ENCODE assay signal across 8 mouse cellular contexts in the genomic region with DNA sequence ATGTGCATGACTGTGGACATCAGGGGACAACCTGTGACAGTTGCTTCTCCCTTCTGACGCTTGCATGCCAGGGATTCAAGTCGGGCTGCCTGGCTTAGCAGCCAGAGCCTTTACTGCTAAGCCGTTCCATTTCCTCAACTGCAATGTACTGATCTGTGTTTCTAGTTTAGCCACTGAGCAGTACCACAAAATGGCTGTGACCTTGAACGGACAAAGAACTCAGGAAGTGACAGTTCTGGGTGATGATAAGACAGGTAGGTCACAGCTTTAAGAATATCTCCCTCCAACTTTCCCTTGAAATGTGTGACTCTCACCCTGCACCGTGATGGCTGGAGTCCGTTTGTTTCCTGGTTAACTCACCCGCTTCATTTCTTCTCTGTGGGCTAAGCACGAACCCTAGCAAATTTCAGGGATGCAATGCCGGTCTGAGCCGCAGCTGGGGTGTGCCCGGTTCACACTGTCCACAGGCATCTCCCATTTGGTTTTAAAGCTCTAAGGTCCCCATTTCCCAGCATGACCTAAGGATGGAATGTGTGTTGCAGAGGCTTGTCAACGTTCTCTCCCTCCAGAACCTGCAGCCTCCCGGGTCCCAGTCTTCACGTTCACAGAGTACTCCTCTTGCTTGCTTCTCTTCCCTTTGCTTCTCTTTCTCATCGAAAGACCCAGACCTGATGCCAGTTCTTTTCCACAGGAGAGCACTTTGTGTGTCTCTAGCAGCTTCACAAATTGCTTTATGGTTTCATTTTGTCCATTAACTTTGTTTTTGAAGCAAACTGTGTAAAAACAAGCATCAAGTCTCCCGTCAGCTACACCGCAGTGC. TPM values are rescaled to one million over a fixed set of nuclear protein-coding genes. Genes with fewer than 3 reads are reported as not detected.
DNase-seq lines count a peak whose midpoint lies in the region; ATAC-seq lines count a peak whose summit lies in the region.
"Had no signal": no experiment of that assay in that cellular context is flagged by ENCODE, and none has a peak within 500 bp of the region (broad histone marks: within the 10 kb centered on the region; RNA-seq: fewer than 3 reads in every experiment).

No protein-coding gene starts in this region.

- H3K27me3 ChIP-seq in heart, embryonic 13.5 days (replicated peaks) = peaks cover 3% of the 10 kb centered on the region
- no peaks in the 10 kb centered on the region for H3K27me3 ChIP-seq in limb, embryonic 11.5 days (ENCODE audit: control insufficient read depth, insufficient read depth, low read length)
- H3K27me3 ChIP-seq in neural tube, embryonic 13.5 days = peaks cover 5% of the 10 kb centered on the region; the same call in 1 of the 2 replicates

- peak overlapping the region; percentile 79 for H3K9ac ChIP-seq in heart, embryonic 13.5 days
- H3K9ac ChIP-seq in limb, embryonic 11.5 days (ENCODE audit: low read length) = peak overlapping the region; percentile 54
- H3K9ac ChIP-seq in neural tube, embryonic 13.5 days = peak overlapping the region; percentile 17

- intact Hi-C loops in left cerebral cortex, postnatal 14 days (cut with DNase I) = loop anchor here (1.0 to 10.0 kb wide), 2 partner anchors 343 to 409 kb away; no protein-coding TSS in a partner anchor

- H3K4me2 ChIP-seq in heart, embryonic 13.5 days = peak overlapping the region; percentile 77
- peak overlapping the region; percentile 49 for H3K4me2 ChIP-seq in limb, embryonic 11.5 days (ENCODE audit: low read depth, severe bottlenecking)
- peak overlapping the region; percentile 50 for H3K4me2 ChIP-seq in neural tube, embryonic 13.5 days

- H3K36me3 ChIP-seq in heart, embryonic 13.5 days = no peaks in the 10 kb centered on the region
- no peaks in the 10 kb centered on the region for H3K36me3 ChIP-seq in limb, embryonic 11.5 days (ENCODE audit: control insufficient read depth, insufficient read depth, low read length)
- H3K36me3 ChIP-seq in neural tube, embryonic 13.5 days = no peaks in the 10 kb centered on the region

- no peaks in the 10 kb centered on the region for H3K4me1 ChIP-seq in brown adipose tissue, adult 24 weeks (ENCODE audit: control insufficient read depth, insufficient read depth, insufficient read length, low read length)
- peaks cover 9% of the 10 kb centered on the region; the same call in 1 of the 2 replicates for H3K4me1 ChIP-seq in heart, embryonic 13.5 days
- no peaks in the 10 kb centered on the region for H3K4me1 ChIP-seq in limb, embryonic 11.5 days (ENCODE audit: control insufficient read depth, insufficient read depth, low read length)
- H3K4me1 ChIP-seq in neural tube, embryonic 13.5 days (replicated peaks) = peaks cover 7% of the 10 kb centered on the region; the same call in 1 of the 2 replicates

- no peak for ATAC-seq in heart, embryonic 13.5 days (ENCODE audit: extremely low read depth, insufficient number of reproducible peaks, low FRiP score, low TSS enrichment)
- ATAC-seq in limb, embryonic 11.5 days (ENCODE audit: insufficient number of reproducible peaks, low FRiP score, low TSS enrichment, low read depth) = no peak
- ATAC-seq in neural tube, embryonic 13.5 days (ENCODE audit: low read depth) = peak; percentile 33; the same call in 1 of the 2 replicates

- peak overlapping the region; percentile 53 for H3K4me3 ChIP-seq in brown adipose tissue, adult 24 weeks (ENCODE audit: insufficient read depth, low read depth, low read length)
- H3K4me3 ChIP-seq in heart, embryonic 13.5 days = peak overlapping the region; percentile 54
- H3K4me3 ChIP-seq in limb, embryonic 11.5 days (ENCODE audit: low read depth, low read length) = peak overlapping the region; percentile 10; the same call in 1 of the 2 replicates
- H3K4me3 ChIP-seq in neural tube, embryonic 13.5 days = peak overlapping the region; percentile 24
- H3K4me3 ChIP-seq: erythroblast, embryonic 14.5 days had no signal

- no peaks in the 10 kb centered on the region for H3K9me3 ChIP-seq in heart, embryonic 13.5 days
- no peaks in the 10 kb centered on the region for H3K9me3 ChIP-seq in limb, embryonic 11.5 days (ENCODE audit: control insufficient read depth, low read length)
- no peaks in the 10 kb centered on the region for H3K9me3 ChIP-seq in neural tube, embryonic 13.5 days

- no peak overlapping the region for H3K27ac ChIP-seq in brown adipose tissue, adult 24 weeks (replicated peaks; ENCODE audit: low read depth, low read length)
- 0 out of 2 replicates have a peak overlapping the region, but pooled peaks have one; percentile 9 for H3K27ac ChIP-seq in heart, embryonic 13.5 days (replicated peaks)
- H3K27ac ChIP-seq in limb, embryonic 11.5 days (replicated peaks; ENCODE audit: low read depth, low read length) = no peak overlapping the region
- no peak overlapping the region for H3K27ac ChIP-seq in neural tube, embryonic 13.5 days (replicated peaks)

- 15% methylated on average over 17 of the region's 17 CpGs for WGBS in heart, embryonic 13.5 days
- WGBS in limb, embryonic 11.5 days = 34% methylated on average over 17 of the region's 17 CpGs
- 39% methylated on average over 17 of the region's 17 CpGs for WGBS in neural tube, embryonic 13.5 days

- DNase-seq in left cerebral cortex, adult 11 months (ENCODE audit: low spot score) = peak; percentile 5
- DNase-seq in left cerebral cortex, postnatal 14 days (ENCODE audit: low spot score in 2 of 2) = no peak
- DNase-seq in limb, embryonic 11.5 days (ENCODE audit: low spot score) = peak; percentile 33
- DNase-seq in MN1 (ENCODE audit: low spot score) = no peak

RNA-seq across cellular contexts. Expression of gene Eea1, which starts 46.2 kb away (rescaled TPM):
- total RNA-seq in left cerebral cortex, postnatal 14 days (2021) = 10 to 100 TPM; 24.8 to 28.7 TPM
- 10.8 and 14.0 TPM in 2 replicates for polyA plus RNA-seq in brown adipose tissue, adult 24 weeks (2012; ENCODE audit: insufficient read depth, insufficient read length, missing spikeins)
- polyA plus RNA-seq in heart, embryonic 13.5 days (2015; fragmentation: Nextera tagmentation; extraction: Ambion mirVana) = 15.9 and 17.6 TPM in 2 replicates
- 8.2 and 10.3 TPM in 2 replicates for polyA plus RNA-seq in limb, embryonic 11.5 days (2014; fragmentation: Nextera tagmentation; extraction: Ambion mirVana)
- polyA plus RNA-seq in neural tube, embryonic 13.5 days (2015; fragmentation: Nextera tagmentation; extraction: Ambion mirVana) = 17.4 and 20.5 TPM in 2 replicates

RNA-seq across cellular contexts. Expression of gene Gm33543, which starts 51.5 kb away (rescaled TPM):
- not detected for total RNA-seq in left cerebral cortex, postnatal 14 days (2021)
- polyA plus RNA-seq in brown adipose tissue, adult 24 weeks (2012; ENCODE audit: insufficient read depth, insufficient read length, missing spikeins) = not detected in 2 replicates
- not detected in 2 replicates for polyA plus RNA-seq in heart, embryonic 13.5 days (2015; fragmentation: Nextera tagmentation; extraction: Ambion mirVana)
- 0.21 TPM in 1 of 2 replicates, not detected in the other for polyA plus RNA-seq in limb, embryonic 11.5 days (2014; fragmentation: Nextera tagmentation; extraction: Ambion mirVana)
- not detected in 2 replicates for polyA plus RNA-seq in neural tube, embryonic 13.5 days (2015; fragmentation: Nextera tagmentation; extraction: Ambion mirVana)
- polyA plus RNA-seq: erythroblast, embryonic 14.5 days had no signal

Comparison
In these comparisons a context has a peak if more than half of its experiments do, and no peak if none do; other contexts are left out.
1. DNase-seq: peak in left cerebral cortex, adult 11 months (single experiment) and limb, embryonic 11.5 days (single experiment); none in left cerebral cortex, postnatal 14 days (0 of 2) and MN1 (single experiment).
2. H3K9ac ChIP-seq: peak in every context shown above with its lines; median percentile 79 in heart, embryonic 13.5 days; 54 in limb, embryonic 11.5 days; 17 in neural tube, embryonic 13.5 days.
3. Peak in every context shown above with its lines, with median percentiles within 50 percentile points of each other: H3K4me3 ChIP-seq and H3K4me2 ChIP-seq.